Mouse (Mus musculus) liver (tissue): ENCODE measurements at regions not wholly inside any gene's neighbourhood (a gene's known extent, or its start where the extent isn't known, plus 50 kb on each side); places are given as distances from the start of the nearest gene placed in this dataset.

Source experiments
- DNase-seq: peaks from one replicate; pipeline ENCODE4 v3.0.0-alpha.2; 2020; ENCODE audit warnings: mixed read lengths

DNA sequence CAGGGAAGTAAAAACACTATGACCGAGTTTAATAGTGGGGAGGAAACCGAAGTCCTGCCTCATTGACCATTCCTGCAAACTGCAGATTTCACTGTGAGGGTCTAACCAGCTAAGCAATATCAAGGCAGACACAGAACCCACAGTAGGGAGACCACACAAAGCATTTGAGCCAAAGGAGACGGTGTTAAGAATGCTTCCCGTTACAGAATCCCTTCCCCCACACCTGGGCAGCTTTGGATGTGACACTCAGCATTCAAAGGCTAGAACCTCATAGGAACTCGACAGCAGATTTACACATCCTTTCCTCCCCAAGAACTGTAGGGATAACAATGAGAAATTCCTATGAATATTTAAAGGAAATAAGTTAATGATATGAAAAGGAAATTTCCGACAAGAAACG, 158.5 kb upstream of the Id4 start:
- DNase-seq, result no peak

DNA sequence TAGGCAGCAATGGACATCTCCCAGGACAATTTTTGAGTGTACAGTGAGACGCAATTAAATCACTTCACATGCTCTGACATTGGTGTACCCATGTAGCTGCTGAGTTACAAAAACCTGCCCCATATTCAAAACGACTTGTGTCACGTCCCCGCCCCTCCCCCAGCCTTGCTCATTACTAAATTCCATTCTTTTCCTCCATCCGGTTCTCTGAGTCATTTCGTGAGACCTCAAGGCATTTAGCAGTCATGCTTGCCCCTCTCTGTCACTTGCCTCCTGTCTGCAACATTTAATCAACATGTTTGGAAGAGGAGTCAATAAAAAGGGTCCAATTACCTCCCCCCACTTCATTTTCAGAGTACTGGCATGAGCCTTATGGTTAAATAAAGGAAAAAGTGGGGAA, 156.3 kb upstream of the Id4 start:
- no peak for DNase-seq

DNA sequence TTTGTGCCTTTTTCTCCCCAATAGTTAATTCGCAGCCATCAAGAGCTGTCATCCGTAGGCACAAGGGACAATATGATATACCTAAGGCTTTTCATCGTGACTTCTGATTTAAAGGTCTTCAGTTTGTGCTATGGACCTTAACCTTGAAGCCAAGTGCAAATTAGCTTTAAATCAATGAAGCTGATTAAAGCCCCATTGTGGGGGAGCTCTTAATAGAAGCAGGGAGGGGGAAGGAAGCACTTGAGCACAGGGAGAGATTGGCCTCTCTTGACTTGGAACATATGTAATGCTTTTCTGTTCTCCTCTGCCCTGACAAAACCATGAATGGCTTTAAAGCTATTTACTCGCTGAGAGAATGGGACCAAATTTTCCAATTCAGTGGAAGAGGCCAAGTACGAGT, 154.1 kb upstream of the Id4 start:
- DNase-seq, result no peak

DNA sequence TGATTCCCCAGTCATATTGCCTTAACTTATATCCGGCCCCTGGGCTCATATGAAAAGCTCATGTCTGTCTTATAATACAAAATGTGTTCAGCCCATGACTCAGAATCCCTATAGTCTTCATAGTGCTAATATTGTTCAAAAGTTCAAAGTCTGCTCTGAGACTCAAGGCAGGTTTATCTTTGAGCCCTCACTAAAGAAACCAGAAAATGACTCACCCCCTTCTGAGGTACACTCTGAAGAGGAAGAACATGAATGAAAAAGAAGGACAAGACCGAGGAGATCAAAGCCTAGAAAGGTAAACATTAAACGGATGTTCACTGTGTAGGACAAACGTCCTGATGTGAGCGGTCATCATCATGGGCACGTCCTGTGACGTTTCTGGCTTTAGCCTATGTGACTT, 145.1 kb upstream of the Id4 start:
- DNase-seq, result no peak

DNA sequence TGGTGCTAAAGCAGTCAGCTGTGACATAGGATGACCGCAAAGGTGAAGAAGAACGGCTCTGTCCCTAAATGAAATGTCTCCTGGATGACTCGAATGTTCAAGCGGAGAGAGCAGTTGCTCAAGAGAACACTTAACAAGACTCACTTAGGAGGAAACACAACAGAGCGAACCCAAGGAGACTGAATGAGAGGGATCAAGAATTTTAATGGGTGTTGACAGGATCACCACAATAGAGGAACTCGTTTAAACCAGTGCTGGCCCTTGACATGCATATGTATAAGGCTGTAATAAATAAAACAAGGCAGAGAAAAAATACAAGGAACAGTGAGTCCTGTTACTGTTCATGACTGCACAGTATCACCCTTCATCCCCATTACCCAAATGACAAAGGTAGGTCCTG, 134.4 kb upstream of the Id4 start:
- DNase-seq, result no peak

DNA sequence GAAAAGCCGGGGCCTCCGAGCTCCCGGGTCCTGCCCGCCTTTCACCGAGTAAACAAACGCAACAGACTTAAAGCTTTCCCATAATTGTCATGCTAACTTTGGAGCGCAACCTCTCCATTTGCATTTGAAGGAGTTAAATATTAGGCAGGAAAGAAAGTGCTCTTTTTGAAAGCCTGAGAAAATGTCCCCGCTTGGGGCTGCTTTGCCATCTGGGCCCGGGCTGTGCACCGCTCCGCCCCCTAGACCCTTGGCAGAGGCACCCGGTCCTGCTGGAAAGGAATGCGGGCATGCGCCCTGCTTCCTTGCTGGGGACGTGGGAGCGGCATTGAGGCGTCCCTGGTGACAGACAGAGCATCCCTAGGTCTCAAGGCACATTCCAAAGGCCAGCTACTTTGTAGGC, 130.3 kb upstream of the Id4 start:
- DNase-seq, result peak; percentile 12

DNA sequence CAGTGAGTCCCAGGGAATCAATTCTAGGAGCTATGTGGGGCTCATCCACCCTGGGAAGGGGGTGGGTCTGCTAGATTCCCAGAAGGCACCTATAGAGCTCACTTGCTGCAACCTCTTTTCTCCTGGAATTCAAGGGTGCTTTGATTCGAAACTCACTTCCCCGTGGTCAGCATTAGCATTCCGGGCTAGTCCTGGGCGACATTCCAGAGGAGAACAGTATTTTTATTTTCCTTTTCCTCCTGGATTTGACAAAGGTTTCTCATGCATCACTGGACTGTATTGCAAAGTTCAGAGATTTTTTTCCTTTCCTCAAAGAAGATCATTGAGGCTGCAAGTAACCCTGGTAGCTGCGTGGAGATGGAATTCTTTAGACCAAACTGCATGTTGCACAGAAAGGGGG, 129.3 kb upstream of the Id4 start:
- no peak for DNase-seq

DNA sequence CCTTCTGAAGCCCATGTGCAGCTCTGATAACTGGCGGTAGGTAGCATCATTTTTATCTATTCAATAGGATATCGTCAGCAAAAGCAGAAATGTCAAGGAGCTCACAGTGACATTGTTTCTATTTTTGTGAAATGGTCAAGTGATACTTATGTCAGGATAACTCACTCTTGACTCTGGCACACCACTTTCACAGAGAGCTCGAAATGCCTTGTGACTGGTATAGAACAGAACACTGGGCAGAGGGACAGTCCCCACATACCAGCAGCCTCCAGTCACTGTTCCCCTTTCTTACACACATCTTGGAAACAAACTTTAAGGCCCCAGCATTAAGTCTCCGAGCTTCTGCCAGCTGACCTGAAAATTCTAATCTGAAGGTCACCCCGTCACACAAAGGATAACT, 115.1 kb upstream of the Id4 start:
- no peak for DNase-seq

DNA sequence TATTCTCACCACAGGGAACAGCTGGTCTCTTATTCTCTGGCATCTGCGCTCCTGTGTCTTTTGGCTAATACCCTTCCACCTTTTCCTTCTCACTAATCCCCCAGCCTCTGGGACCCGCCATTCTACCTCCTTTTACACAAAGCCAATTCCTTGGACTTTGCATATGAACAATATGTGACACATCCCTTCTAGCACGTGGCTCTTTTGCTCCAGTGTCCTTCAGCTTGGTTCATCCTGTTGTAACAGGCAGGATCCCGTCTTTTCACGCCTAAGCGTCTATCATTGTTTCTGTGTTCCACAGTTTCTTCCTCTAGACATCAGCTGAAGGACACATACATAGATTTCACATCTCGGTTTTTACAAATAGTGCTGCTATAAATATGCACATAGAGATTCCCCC, 114.0 kb upstream of the Id4 start:
- no peak for DNase-seq

DNA sequence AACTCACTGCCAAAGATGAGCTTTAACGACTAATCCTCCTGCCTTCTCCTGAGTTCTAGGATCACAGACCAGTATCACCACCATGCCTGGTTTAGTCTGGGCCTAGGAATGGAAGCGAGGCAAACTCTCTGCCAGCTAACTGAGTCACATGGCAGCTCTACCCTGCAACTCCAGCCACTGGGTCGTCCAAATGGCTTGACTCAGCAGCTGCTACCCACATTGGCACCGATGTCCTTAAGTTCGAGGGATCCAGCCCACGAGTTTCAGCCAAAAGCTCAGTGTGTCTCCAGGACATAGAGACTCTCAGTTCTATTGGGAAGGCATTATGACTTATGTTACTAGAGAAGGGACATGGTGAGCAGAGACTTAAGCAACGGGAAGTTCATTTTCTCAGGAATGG, 107.8 kb upstream of the Id4 start:
- DNase-seq, result no peak

DNA sequence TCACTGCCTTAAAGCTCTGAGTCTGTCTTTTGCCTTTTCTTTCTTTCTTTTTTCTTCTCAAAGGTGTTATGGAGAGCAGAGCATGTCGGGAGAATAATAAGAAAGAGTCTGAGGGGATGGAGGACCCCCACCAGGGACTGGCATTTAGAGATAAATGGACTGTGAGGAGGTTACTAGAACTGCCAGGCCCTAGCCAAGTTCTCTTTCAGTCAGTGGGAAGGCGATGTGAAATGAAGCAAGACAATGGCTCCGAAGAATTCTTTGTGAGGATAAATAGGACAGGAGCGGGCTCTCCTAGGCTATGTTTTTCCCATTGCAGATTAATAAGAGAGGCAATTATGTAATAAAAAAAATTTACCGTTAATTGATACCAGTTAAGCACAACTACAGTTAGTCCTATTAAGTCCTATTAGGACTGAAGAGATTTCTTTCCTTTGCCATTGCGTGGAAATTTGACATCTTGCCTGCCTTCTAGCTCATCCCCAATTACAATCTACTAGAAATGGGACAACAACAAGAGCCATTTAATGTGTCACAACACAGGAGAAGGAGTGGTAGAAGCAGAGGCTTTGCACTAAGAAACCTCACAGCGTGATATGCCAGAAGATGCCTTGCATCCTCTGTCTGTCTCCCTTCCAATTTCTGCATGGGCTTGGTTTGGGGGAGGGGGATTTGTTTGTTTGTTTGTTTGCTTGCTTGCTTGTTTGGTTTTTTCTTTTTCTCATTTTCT, 107.2 kb upstream of the Id4 start:
- no peak for DNase-seq

DNA sequence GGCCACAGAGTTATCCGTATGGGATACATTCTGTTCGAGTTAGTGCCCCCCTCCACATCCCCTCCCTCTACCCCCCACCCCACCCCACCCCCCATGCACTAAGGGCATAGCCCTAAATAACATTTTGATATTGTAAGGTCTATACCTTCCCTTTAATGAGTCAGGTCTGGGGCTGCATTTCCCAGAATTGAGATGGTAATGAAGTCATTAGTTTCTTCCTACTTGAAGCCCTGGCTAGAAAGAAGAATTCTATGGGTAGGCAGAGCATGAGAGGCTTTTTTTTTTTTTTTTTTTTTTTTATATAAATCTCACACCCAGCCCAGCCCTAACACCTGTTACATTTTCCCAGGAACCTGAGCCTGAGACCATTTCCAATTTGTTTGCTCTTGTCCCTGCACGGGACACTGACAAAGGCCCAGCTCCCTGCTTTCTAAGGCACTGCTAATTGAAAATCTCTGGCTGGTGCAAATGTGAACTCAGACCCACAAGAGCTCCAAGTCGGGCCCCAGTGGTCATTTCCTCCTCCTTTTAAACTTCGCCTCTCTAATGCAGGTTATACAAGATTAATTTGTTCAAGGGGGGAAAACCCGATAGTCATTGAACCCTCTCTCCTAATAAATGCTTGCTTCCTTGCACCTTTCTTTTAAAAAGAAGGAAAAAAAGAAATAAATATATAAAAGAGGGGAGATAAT, 106.5 kb upstream of the Id4 start:
- no peak for DNase-seq

DNA sequence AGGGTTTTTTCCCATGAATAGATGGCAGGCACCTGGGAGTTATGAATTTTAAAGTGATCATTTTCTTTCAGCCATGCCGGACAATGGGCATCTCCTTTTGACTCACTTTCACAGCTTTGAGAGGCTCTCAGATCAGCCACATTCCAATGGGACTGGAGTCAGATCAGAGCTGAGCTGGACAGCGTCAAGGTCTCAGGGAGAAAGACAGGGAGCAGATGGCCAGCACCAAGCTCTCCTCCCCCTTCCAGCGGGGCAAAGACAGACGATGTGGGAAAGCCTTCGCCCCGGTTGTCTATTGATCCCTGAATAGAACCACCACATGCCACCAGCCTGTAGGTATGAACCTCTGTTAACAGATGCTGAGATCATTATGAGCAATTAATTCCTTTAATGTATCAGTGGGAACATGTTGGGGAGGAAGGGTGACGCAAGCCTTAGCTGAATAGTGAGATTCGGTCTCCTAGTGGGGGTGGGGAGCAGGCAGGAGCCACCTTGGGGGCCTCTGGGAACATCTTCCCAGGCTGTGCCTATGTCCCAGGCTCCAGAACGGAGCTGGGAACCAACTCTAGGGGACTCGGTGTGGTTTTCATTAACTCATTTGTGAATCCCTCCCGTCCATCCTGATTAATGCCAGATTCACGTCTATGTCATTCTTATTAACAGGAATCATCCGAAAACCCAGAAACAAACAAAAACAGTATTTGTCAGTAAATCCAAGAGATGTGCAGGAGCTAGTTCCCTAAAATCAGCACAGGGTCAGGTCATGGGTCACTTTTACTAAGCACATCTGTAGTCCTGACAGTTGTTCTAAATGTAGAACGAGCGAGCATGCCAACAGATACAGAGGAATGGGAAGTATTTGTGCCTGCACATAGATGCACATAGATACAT, 101.8 kb upstream of the Id4 start:
- no peak for DNase-seq

DNA sequence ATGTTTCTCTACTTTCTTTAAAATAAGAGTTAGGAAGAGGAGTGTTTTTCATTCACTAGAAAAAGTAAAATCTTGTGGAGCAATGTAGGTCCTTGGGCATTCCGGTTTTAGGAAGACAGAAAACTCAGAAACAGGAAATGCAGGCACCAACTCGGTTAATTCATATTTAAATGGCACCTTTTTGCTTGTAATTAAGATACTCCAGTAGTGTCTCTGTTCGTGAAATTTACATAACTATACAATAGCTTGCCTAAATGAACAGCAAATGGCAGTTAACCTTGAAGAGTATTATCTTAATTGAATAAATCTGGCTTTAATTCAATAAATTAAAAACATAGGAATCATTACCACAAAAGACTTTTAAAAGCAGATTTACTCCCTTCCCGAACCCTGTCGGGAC, 100.9 kb upstream of the Id4 start:
- no peak for DNase-seq

DNA sequence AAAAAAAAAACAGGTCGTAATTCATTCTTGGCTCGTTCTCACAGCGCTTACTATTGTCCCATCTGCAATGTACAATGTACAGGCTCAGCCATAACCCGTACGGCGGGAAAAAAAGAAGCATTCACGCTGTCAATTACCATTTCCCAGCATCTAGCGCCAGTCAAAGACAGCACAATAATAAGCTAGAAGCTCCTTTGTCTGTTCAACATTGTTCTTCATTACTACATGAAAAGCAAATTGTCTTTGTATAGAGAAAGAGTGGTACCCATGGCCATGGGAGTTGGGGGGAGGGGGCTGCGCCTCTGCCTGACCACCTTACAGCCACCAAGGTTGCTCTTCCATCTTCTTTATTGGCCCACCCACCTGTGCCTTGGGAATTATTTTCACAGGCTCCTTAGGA, 99.7 kb upstream of the Id4 start:
- no peak for DNase-seq

DNA sequence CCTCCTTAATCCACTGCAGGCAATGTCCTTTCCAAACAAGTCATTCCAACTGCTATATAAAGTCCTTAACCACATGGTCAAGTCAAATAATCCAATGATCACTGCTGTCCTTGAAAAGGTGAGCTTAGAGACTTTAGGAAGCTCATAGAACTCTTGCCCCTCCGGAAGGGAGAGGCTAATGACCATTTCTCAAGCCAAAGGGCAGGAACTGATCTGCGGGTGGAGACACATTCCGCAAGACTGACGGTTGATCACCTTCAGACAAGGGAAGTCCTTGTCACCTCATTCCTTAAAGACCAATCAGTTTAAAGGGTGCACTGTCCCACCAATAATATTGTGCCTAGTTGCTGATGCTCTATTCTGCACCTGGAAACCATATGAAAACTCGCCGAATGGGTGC, 96.4 kb upstream of the Id4 start:
- no peak for DNase-seq

DNA sequence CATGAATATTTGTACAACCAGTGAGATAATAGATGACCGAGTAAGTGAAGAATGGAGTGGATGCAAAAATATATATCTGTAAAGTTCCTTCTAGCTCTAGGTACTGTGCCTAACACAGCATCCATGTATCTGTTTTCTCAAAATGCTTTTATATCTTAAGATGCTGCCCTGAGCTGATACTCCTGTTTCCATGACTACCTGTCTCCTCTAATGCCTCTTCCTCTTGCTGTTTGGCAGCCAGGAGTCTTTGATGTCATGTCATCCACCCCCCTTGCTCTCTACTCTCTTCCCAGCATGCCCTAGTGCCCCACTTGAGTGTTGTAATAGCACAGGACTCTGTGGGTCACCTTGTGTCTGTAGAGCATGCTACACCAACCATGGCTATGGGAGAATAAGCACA, 95.2 kb upstream of the Id4 start:
- DNase-seq, result no peak

DNA sequence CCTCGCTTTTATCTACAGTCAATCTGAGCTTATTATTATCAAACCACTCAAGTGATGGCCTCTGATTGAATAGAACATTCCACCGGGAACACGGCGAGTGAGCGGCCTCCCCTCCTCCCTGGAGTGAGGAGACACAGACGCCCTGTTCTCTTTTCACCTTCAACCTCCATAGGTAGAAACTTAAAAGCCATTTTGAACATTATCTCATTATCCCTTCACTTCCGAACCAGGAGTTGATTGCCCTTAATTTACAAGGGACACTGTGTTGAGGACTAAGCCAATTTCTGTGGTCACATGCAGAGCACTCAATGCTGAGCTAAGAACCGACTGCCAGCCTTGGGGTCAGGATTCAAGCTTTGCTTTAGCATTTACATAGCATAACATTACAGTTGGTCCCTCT, 93.1 kb upstream of the Id4 start:
- DNase-seq, result no peak

DNA sequence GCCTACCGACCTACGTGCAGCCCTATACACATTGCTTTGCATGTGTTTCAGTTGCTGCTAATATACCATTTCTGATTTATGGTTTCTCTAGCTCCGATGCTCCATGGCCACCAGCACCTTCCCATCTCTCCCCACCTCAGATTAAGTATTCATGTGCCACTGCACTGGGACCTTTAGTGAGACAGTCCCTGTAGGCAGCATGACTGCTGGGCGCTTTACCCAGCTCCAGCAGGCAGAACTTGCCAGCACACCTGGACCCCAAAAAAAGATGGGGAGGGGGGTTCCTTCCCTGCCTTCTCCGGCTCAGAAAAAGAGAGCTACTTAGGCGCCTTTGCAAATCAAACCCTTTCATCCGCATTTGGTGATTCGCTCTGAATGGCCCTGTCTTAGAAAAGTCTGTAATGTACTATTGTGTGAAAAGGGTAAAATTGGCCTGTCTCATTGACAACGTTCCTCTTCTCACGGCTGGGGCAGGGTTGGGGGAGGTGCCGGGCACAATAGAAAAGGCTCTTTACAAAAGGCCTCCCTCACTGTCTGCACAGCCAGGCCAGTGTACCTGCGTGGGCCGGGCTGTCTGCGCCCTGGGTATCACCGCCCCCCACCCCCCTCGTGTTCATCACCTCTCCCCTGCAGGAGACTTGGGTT, 89.6 kb upstream of the Id4 start:
- DNase-seq, result no peak

DNA sequence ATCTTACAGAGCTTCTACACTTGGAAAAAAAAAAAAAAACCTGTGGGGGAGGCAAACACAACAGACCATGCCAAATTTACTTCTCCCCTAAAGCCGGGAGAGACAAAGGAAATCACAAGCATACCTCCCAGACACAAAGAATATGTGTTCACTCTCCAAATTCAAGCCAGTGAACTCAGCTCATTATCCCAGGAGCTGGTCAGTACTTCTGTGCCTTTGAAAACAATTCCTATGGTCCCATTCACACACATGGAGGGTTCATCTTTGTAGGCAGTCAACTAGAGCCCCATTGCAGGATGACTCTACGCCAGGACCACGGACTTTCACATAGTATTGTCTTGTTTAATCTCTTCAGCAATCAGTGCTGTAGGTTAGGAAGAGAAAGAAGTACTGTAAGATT, 89.0 kb upstream of the Id4 start:
- DNase-seq, result no peak

DNA sequence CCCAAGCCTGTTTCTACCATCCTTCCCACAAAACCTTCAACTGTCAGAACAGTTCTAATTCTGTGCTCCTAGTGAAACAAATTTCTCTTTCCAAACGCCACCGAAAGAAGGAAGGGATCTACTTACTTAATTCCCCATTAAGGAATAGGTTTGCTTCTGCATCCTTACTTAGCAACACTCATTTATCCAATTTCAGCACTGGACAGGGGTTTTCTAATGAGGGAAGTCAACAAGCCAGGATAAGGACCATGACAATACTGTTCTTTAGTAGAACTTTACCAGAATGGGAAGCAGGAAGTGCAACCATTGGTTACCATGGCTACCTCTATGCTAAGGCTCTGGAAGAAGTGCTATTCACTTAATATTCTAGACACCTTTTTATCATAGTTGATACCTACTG, 68.6 kb upstream of the Id4 start:
- no peak for DNase-seq

DNA sequence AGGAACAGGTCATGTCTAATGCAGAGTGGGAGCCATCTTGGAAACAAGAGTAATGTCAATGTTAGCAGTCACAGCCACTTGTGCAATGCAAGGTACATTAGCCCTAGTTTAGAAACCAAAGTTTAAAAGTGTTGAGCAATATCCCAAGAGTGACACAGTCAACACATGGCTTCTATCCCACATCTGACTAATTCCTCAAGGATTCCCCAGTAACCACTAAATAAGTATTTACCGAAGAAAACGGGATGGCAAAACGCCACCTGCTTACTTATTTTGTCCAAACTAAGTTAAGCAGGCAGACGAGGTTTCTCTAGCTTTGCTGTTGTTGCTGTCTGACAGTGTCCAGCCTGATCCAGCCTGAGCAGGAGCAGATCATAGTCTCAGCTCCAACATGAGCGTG, 67.1 kb upstream of the Id4 start:
- DNase-seq, result no peak

DNA sequence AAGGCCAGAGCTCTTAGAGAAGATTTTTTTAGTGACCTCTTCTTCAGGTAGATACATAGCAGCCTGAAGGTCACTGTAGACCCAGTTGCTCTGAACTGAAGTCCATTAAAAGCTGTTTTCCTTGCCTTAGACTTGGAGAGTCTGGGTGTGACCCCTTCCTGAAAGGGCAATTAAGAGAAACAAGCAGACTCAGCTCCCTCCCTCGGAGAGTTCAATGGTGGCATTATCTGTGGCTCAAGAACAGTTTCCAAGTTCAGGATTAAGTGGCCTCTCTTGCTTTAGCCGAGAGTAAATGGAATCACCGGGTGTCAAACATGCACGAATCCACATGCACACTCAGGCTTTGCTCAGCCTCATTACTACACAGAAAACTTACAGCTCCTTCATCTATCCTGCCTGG, 53.2 kb upstream of the Id4 start:
- no peak for DNase-seq
